Mouse (Mus musculus): ENCODE data around the gene Lamtor2. TPM values are rescaled to one million over a fixed set of nuclear protein-coding genes. Genes with fewer than 3 reads are reported as not detected.

The Lamtor2 gene
- polyA plus RNA-seq, 1 experiment: 126 TPM

DNA sequence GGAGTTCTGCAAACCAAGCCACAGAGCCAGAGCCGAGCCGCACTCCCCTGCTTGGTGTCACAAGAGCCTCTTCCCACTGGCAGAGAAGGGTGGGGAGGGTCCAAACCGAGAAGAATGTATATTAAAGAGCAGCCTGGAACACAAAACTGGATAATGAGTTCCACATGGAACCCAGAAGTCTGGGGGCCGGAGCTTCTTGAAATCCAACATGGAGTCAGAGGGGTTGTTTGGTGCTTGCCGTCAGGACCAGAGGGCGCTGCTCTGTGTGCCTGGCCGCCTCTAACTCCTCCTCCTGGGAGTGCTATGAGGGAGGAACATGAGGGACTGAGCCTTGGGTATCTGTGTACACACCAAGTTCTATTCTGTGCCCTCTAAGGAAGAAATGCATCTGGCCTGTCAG is 47.1 kb downstream of the Lamtor2 start:
- H3K27ac ChIP-seq (ENCODE audit: control insufficient read depth, insufficient read depth, low read depth, low read length, poor library complexity): no peak overlapping the region
- no peak overlapping the region for H3K4me3 ChIP-seq (replicated peaks; ENCODE audit: control insufficient read depth, low read depth, low read length)
- H3K4me1 ChIP-seq (ENCODE audit: control insufficient read depth, insufficient read depth, low read length): peaks cover 3% of the 10 kb centered on the region
- 63% methylated on average over 7 of the region's 7 CpGs for WGBS
- TF ChIP-seq POLR2A (IDR thresholded peaks at IDR 0.05; ENCODE audit: borderline replicate concordance, control insufficient read depth, low read depth, low read length): no peak

- peaks cover 3% of the 10 kb centered on the region for H3K4me1 ChIP-seq (ENCODE audit: control insufficient read depth, insufficient read depth, low read length)
- H3K27ac ChIP-seq (ENCODE audit: control insufficient read depth, insufficient read depth, low read depth, low read length, poor library complexity): no peak overlapping the region
- H3K4me3 ChIP-seq (replicated peaks; ENCODE audit: control insufficient read depth, low read depth, low read length): no peak overlapping the region
- TF ChIP-seq CTCF (IDR thresholded peaks at IDR 0.05; ENCODE audit: control insufficient read depth, insufficient read depth, low read length) (no peak), POLR2A (IDR thresholded peaks at IDR 0.05; ENCODE audit: borderline replicate concordance, control insufficient read depth, low read depth, low read length) (no peak)
- WGBS: 67% methylated on average over 6 of the region's 6 CpGs
Measured at GRCm38 (mm10) chr3:88505081-88505480, 47.8 kb downstream of the Lamtor2 start.

DNA sequence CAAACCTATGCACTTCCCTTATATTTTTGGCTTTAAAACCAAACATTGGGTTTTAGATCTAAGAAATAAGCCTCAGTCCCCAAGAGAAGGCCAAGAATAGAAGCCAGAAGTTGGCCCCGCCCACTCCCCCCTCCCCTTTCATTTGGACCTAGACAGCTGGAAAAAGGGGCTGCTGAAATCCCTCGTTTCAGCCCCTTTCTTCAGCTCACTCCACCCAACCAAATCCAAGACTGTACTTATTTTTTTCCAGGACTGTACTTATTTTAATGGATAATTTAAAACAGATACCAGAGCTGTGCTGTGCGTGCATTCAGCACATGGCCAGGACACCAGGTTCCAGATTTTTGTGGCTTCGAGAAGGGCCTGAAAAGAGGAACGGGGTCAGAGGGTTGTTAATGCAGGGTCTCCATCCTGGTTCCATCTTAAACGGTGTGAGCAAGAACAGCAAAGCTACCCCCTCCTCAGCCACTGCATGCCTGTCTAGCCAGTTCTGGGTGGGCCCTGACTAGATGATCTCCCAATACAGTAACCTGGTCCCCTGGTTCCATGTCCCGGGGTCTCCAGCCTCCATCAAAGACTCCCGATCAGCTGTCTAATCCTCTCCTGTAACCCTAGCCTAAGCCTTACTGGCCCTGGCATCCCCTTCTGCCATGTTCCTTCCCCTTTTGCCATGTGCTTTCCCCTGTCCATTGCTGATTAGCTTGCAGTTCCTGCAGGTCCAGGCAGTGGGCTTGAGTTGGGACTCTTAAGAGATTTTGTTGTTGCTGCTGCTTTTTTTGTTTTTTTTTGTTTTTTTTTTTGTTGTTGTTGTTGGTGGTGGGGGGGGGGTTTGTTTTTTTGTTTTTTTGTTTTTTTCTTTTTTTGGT is 48.8 kb downstream of the Lamtor2 start:
- TF ChIP-seq POLR2A (IDR thresholded peaks at IDR 0.05; ENCODE audit: borderline replicate concordance, control insufficient read depth, low read depth, low read length) (no peak), CTCF (IDR thresholded peaks at IDR 0.05; ENCODE audit: control insufficient read depth, insufficient read depth, low read length) (no peak)
- Histone ChIP-seq H3K4me3 (replicated peaks; ENCODE audit: control insufficient read depth, low read depth, low read length) (no peak overlapping the region), H3K4me1 (ENCODE audit: control insufficient read depth, insufficient read depth, low read length) (peaks cover 3% of the 10 kb centered on the region), H3K27ac (ENCODE audit: control insufficient read depth, insufficient read depth, low read depth, low read length, poor library complexity) (no peak overlapping the region)
- 39% methylated on average over 8 of the region's 8 CpGs for WGBS

DNA sequence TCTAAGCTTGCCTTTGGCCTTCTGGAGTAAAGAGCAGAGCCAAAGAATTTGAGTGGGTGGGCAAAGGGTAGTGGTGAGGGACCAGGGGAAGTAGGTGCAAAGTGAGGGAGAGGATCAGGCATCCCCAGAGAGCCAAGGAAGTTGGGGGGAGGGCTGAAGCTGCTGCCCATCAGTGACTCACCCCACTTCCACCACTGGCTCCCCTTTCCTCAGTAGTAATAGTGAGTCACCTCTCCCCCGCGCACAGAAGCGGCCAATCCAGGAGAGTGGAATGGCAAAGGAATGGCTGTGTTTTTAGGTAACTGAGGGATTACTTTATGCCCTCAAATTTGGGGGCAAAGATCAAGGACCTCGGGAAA is 49.4 kb downstream of the Lamtor2 start:
- no peak overlapping the region for H3K27ac ChIP-seq (ENCODE audit: control insufficient read depth, insufficient read depth, low read depth, low read length, poor library complexity)
- H3K4me3 ChIP-seq (replicated peaks; ENCODE audit: control insufficient read depth, low read depth, low read length): peak overlapping the region; percentile 26
- WGBS: 36% methylated on average over 4 of the region's 4 CpGs
- H3K4me1 ChIP-seq (ENCODE audit: control insufficient read depth, insufficient read depth, low read length): peaks cover 3% of the 10 kb centered on the region
- no peak for TF ChIP-seq POLR2A (IDR thresholded peaks at IDR 0.05; ENCODE audit: borderline replicate concordance, control insufficient read depth, low read depth, low read length)
- no peak for TF ChIP-seq CTCF (IDR thresholded peaks at IDR 0.05; ENCODE audit: control insufficient read depth, insufficient read depth, low read length)

DNA sequence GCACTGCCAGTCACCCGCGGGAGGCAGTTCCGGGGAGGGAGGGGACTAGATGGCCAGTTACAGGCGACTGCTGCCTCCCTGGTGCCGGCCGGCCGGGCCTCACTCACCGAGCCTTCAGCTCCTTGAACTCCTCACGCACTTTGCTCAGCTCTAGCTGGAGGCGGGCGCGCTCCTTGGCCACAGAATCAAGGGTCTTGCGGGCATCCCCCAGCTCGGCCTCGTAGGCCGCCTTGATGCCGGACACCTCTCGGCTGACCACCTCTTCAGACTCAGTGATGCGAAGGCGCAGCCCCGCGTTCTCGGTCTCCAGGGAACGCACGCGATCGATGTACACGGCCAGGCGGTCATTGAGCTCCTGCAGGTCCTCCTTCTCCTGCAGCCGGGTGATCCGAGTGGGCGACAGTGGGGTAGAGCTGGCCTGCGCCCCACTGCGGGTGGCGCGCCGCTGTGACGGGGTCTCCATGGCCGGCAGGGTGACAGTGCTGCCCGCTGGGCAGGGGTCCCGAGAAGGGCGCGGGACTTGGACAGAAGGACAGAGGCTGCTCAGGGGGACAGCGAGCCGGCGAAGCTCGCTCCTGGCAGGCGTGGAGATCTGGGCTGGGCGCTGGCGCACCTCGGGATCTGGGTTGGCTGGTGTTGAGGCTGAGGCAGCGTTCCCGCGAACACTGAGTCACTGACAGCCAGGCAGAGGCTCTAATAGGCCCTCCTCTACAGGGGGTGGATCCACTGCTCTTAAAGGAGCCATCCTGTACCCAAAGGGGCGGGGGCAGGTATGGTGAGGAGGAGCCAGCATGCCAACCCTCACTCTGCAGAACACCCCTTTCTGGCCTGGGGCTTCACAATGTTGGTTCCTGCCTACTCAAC is 50.0 kb downstream of the Lamtor2 start:
- Histone ChIP-seq H3K4me3 (replicated peaks; ENCODE audit: control insufficient read depth, low read depth, low read length) (peak overlapping the region; percentile 76), H3K27ac (ENCODE audit: control insufficient read depth, insufficient read depth, low read depth, low read length, poor library complexity) (peak overlapping the region; percentile 58), H3K4me1 (ENCODE audit: control insufficient read depth, insufficient read depth, low read length) (peaks cover 3% of the 10 kb centered on the region)
- WGBS: 2% methylated on average over 55 of the region's 55 CpGs
- TF ChIP-seq CTCF (IDR thresholded peaks at IDR 0.05; ENCODE audit: control insufficient read depth, insufficient read depth, low read length) (no peak), POLR2A (IDR thresholded peaks at IDR 0.05; ENCODE audit: borderline replicate concordance, control insufficient read depth, low read depth, low read length) (peak; percentile 97)

GRCm38 (mm10) chr3:88502031-88502571 is 50.8 kb downstream of the Lamtor2 start:
- TF ChIP-seq POLR2A (IDR thresholded peaks at IDR 0.05; ENCODE audit: borderline replicate concordance, control insufficient read depth, low read depth, low read length): no peak
- no peak for TF ChIP-seq CTCF (IDR thresholded peaks at IDR 0.05; ENCODE audit: control insufficient read depth, insufficient read depth, low read length)
- H3K27ac ChIP-seq (ENCODE audit: control insufficient read depth, insufficient read depth, low read depth, low read length, poor library complexity): peak overlapping the region; percentile 58

GRCm38 (mm10) chr3:88501366-88502030 is 51.4 kb downstream of the Lamtor2 start:
- Histone ChIP-seq H3K4me1 (ENCODE audit: control insufficient read depth, insufficient read depth, low read length) (peaks cover 3% of the 10 kb centered on the region), H3K4me3 (replicated peaks; ENCODE audit: control insufficient read depth, low read depth, low read length) (peak overlapping the region; percentile 76), H3K27ac (ENCODE audit: control insufficient read depth, insufficient read depth, low read depth, low read length, poor library complexity) (peak overlapping the region; percentile 58)
- TF ChIP-seq CTCF (IDR thresholded peaks at IDR 0.05; ENCODE audit: control insufficient read depth, insufficient read depth, low read length) (no peak), POLR2A (IDR thresholded peaks at IDR 0.05; ENCODE audit: borderline replicate concordance, control insufficient read depth, low read depth, low read length) (no peak)
- 60% methylated on average over 6 of the region's 6 CpGs for WGBS

More at GRCm38 (mm10) chr3:88502031-88502571, 50.8 kb downstream of the Lamtor2 start:
- 63% methylated on average over 11 of the region's 11 CpGs for WGBS
- Histone ChIP-seq H3K4me1 (ENCODE audit: control insufficient read depth, insufficient read depth, low read length) (peaks cover 3% of the 10 kb centered on the region), H3K4me3 (replicated peaks; ENCODE audit: control insufficient read depth, low read depth, low read length) (peak overlapping the region; percentile 76)
